Mouse (Mus musculus) forebrain, embryonic 15.5 days (tissue): Measurements from ENCODE around the gene Sec14l1. TPM values are rescaled to one million over a fixed set of nuclear protein-coding genes. Genes with fewer than 3 reads are reported as not detected.
A peak's percentile ranks its signal among the peaks of the same experiment; 100 is the strongest.

Experiments used
- ATAC-seq: fragments of 200-750 bp; cut with Nextera tagmentation; replicated peaks from 2 replicates; pipeline ENCODE4 v1.8.0; 2017; ENCODE audit warnings: mild to moderate bottlenecking, moderate TSS enrichment, moderate library complexity
- H3K27ac ChIP-seq: fragments of 300-500 bp; sonication (generic); replicated peaks from 2 replicates; pipeline ENCODE4 v1.5.1; 2015; ENCODE audit warnings: mild to moderate bottlenecking, inconsistent platforms
- H3K27me3 ChIP-seq: fragments of 300-500 bp; sonication (generic); 2 replicates; pipeline ENCODE4 v1.6.1; 2015; ENCODE audit warnings: inconsistent platforms
- H3K36me3 ChIP-seq: fragments of 300-500 bp; sonication (generic); 2 replicates; pipeline ENCODE4 v1.6.1; 2015; ENCODE audit warnings: mild to moderate bottlenecking, inconsistent platforms
- H3K4me1 ChIP-seq: fragments of 300-500 bp; sonication (generic); 2 replicates; pipeline ENCODE4 v1.6.1; 2015; ENCODE audit warnings: inconsistent platforms
- H3K4me2 ChIP-seq: fragments of 300-500 bp; sonication (generic); replicated peaks from 2 replicates; pipeline ENCODE4 v1.6.1; 2015; ENCODE audit warnings: mild to moderate bottlenecking, inconsistent platforms
- H3K4me3 ChIP-seq: fragments of 300-500 bp; sonication (generic); 2 replicates; pipeline ENCODE4 v1.5.1; 2015; ENCODE audit warnings: mild to moderate bottlenecking, inconsistent platforms
- H3K9ac ChIP-seq: fragments of 300-500 bp; sonication (generic); replicated peaks from 2 replicates; pipeline ENCODE4 v1.6.1; 2015; ENCODE audit warnings: mild to moderate bottlenecking, inconsistent platforms
- H3K9me3 ChIP-seq: fragments of 300-500 bp; sonication (generic); 2 replicates; pipeline ENCODE4 v1.6.1; 2016; ENCODE audit warnings: inconsistent platforms
- WGBS: fragments of 180-500 bp; shearing (Covaris S2); methylation state at CpG from one replicate; pipeline ENCODE4 v1.1.7; 2015; ENCODE audit warnings: mixed read lengths; 5-methylcytosine and 5-hydroxymethylcytosine counted together
- polyA plus RNA-seq: library from polyadenylated mRNA; unstranded; fragments of >200 nt; fragmentation: Nextera tagmentation; extraction: Ambion mirVana; gene quantifications from 2 replicates; pipeline ENCODE4 v1.2.1, GENCODE M21; 2015

Sec14l1 gene
- polyA plus RNA-seq, 1 experiment from 2014 or later: 76.8 TPM

DNA sequence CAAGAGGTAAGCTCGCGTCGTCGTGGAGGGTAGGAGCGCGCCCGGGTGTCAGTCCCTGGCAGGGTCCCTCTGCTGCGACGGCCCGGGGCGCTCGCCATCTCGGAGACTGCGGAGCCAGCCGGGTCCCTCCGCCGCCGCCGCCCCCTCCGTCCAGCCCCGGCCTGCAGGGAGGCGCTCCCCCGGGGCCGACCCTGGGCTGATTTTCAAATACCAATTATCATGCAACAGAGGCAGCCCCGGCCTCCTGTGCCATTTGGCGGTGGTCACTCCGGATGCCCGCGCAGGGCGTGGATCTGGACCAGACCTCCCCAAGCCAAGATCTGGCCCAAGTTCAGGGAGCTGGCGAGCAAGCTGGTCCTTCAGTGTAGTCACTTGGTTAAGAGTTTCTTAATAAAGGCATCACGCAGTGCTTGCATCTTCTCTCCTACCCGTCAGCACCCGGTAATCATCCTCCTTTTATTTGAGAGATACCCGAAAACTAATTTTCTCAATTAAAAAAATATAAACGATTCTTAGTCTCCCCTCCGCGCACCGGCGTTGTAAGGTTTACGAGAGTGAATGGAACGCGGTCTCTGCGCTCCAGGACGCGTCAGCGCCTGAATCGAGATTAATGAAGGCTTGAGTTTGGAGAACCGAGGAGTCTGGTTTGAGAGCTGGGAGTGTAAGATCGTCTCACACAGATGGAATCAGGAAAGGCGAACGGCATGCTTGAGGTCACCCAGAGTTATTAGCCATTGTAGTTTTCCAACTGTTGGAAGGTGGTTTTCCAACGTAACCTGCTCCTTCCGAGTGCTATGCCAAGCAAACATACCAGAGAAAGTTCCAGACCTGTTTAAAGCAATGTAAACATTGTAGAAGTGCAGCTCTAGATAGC, 615 bp downstream of the Sec14l1 start:
- Histone ChIP-seq H3K27ac (peak overlapping the region; percentile 98), H3K36me3 (0 out of 2 replicates have a peak, but pooled peaks cover 5% of the 10 kb centered on the region), H3K4me2 (peak overlapping the region; percentile 67), H3K27me3 (no peaks in the 10 kb centered on the region), H3K4me1 (peaks cover 54% of the 10 kb centered on the region), H3K9me3 (no peaks in the 10 kb centered on the region), H3K4me3 (peak overlapping the region; percentile 80), H3K9ac (peak overlapping the region; percentile 81)
- peak; percentile 78 for ATAC-seq
- under 1% methylated on average over 54 of the region's 54 CpGs for WGBS

DNA sequence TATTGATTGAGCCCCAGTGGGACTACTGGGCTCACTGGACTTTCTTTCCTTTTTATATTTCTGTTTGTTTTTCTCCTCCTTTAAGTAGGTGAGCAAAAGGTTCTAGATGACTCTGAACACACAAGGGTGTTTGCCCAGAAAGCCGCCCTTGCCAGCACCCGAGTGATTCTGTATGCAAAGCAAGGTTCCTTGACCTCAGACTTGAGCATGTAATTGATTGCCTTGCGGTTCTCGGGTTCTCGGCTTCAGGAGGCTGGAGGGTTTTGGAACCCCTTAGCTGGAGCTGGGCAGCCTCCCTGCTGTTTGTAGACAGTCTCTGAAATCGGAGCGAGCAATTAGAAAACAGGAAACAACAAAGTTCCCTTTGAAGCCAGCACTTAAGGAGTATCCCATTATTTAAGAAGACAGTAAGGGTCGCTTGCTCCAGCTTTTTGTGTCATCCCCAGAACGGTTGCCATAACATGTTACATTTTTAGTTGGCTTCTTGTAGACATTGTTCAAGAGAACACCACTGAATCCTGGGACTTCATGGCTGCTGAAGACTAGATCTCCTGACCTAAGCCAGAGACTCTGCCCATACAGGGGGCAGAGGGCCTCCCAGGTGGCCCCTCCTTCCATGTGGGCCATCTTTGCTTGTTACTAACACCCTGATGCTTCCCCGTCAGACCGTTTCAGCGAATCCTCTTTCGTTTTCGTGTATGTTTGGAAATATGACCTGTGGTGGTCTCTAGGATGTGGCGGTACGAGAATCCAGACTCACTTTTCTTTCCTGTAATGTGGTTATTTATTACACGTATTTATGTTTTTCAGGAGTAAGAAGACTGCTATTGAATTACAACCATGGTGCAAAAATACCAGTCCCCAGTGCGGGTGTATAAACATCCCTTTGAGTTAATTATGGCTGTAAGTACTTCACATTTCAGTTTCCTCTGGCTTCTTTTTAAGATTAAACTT, 1.7 kb downstream of the Sec14l1 start:
- 0 out of 2 replicates have a peak, but pooled peaks cover 5% of the 10 kb centered on the region for H3K36me3 ChIP-seq
- WGBS: 47% methylated on average over 18 of the region's 18 CpGs
- peak overlapping the region; percentile 38; the same call in 1 of the 2 replicates for H3K27ac ChIP-seq
- peak overlapping the region; percentile 80 for H3K4me3 ChIP-seq
- H3K4me1 ChIP-seq: peaks cover 65% of the 10 kb centered on the region
- no peaks in the 10 kb centered on the region for H3K27me3 ChIP-seq
- peak overlapping the region; percentile 81 for H3K9ac ChIP-seq
- peak overlapping the region; percentile 67 for H3K4me2 ChIP-seq
- H3K9me3 ChIP-seq: no peaks in the 10 kb centered on the region
- no peak for ATAC-seq

DNA sequence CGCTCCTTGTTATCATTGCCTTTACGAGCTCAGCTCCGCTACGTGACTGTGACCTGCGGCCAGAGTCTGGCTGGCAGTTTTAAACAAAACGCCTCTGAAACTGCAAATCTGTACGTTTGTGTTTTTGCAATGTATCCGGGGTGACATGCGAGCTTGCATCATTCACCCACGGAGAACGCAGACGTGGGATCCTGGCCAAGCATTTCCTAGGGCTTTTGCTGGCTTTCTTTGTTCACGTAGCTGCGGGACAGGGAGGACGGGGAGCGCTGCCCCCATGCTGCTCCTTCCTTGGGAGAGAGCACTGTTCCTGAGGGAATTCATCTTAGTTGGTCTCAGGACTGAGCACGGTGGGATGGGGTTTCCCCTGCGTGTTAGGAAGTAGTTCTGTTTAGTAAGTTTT, 2.4 kb downstream of the Sec14l1 start:
- ATAC-seq: no peak
- H3K9me3 ChIP-seq: no peaks in the 10 kb centered on the region
- WGBS: 36% methylated on average over 18 of the region's 18 CpGs
- peaks cover 69% of the 10 kb centered on the region for H3K4me1 ChIP-seq
- H3K27ac ChIP-seq: peak overlapping the region; percentile 38; the same call in 1 of the 2 replicates
- H3K4me2 ChIP-seq: peak overlapping the region; percentile 67
- H3K9ac ChIP-seq: peak overlapping the region; percentile 29
- H3K27me3 ChIP-seq: no peaks in the 10 kb centered on the region
- 0 out of 2 replicates have a peak, but pooled peaks cover 5% of the 10 kb centered on the region for H3K36me3 ChIP-seq
- H3K4me3 ChIP-seq: peak overlapping the region; percentile 80

DNA sequence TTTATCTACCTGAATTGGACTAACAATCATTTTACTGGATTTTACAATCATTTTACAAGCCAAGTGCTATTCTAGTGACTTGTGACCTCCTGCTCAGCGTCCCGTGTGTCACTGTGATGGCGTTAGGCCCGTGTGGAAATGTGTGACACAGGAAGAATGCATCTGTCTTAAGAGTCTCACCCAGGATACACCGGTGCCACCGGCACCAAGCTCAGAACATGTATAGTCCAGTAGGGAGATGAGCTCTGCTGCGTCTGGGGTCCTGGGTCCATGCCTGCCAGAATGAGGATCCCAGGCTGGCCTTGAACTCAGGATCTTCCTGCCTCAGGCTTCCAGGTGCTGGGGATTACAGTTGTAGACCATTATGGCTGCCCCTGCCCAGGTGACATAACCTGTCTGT, 2.8 kb downstream of the Sec14l1 start:
- no peak overlapping the region for H3K9ac ChIP-seq
- 0 out of 2 replicates have a peak, but pooled peaks cover 5% of the 10 kb centered on the region for H3K36me3 ChIP-seq
- no peaks in the 10 kb centered on the region for H3K27me3 ChIP-seq
- H3K4me1 ChIP-seq: peaks cover 69% of the 10 kb centered on the region
- H3K27ac ChIP-seq: no peak overlapping the region
- no peak overlapping the region for H3K4me3 ChIP-seq
- no peaks in the 10 kb centered on the region for H3K9me3 ChIP-seq
- peak overlapping the region; percentile 67; the same call in 1 of the 2 replicates for H3K4me2 ChIP-seq
- no peak for ATAC-seq
- 91% methylated on average over 7 of the region's 7 CpGs for WGBS

DNA sequence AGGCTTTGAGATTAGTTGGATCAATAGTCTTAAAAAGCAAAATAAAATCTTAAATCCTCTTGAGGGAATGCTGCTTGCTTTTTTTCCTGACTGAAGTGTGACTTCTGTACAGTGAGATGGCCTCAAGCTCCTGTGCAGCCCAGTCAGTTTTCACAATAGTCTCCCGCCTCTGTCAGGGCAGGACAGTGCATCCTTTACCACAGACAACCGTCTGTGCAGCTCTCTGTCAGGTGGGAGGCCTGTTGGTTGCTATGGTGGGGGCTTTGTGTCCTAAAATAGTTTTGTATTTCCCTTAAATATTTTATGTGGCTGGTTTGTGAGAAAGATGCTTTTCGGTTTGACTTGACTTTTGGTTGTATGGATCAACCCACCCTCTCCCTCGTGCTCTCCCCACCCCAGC, 3.3 kb downstream of the Sec14l1 start:
- Histone ChIP-seq H3K27me3 (no peaks in the 10 kb centered on the region), H3K9me3 (no peaks in the 10 kb centered on the region), H3K4me3 (no peak overlapping the region), H3K36me3 (0 out of 2 replicates have a peak, but pooled peaks cover 5% of the 10 kb centered on the region), H3K27ac (no peak overlapping the region; the same call in 1 of the 2 replicates), H3K9ac (peak overlapping the region; percentile 18; the same call in 1 of the 2 replicates), H3K4me1 (peaks cover 70% of the 10 kb centered on the region), H3K4me2 (no peak overlapping the region)
- 65% methylated on average over 4 of the region's 4 CpGs for WGBS
- ATAC-seq: no peak

DNA sequence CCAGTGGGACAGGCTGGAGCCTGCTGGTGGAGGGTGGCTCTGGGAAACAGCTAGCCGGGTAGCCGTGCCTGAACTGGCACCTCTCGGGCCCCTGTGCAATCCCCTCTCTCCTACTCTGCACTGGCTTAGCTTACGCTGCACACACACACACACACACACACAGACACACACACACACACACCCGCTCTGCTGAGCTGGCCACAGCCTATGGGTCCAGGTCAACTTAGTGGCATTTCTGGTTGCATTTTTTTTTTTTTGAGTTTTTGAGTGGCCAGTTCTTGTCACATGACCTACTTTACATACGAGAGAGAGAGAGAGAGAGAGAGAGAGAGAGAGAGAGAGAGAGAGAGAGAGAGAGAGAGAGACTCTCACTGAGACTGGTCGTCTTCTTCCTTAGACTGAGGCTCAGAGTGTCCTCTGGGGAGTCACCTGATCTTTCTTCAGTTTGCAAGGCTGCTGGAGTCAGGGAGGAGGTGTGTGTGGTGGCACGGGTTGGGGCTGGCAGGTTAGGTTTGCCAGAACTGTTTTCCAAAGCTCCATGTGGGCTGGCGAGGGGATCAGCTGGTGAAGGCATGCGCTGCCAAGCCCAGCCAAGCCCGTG, 3.9 kb downstream of the Sec14l1 start:
- WGBS: 38% methylated on average over 11 of the region's 11 CpGs
- ATAC-seq: no peak
- H3K27me3 ChIP-seq: no peaks in the 10 kb centered on the region
- H3K4me1 ChIP-seq: peaks cover 75% of the 10 kb centered on the region
- peak overlapping the region; percentile 18; the same call in 1 of the 2 replicates for H3K9ac ChIP-seq
- 0 out of 2 replicates have a peak, but pooled peaks cover 5% of the 10 kb centered on the region for H3K36me3 ChIP-seq
- no peak overlapping the region; the same call in 1 of the 2 replicates for H3K27ac ChIP-seq
- H3K9me3 ChIP-seq: no peaks in the 10 kb centered on the region
- H3K4me2 ChIP-seq: no peak overlapping the region
- H3K4me3 ChIP-seq: no peak overlapping the region

DNA sequence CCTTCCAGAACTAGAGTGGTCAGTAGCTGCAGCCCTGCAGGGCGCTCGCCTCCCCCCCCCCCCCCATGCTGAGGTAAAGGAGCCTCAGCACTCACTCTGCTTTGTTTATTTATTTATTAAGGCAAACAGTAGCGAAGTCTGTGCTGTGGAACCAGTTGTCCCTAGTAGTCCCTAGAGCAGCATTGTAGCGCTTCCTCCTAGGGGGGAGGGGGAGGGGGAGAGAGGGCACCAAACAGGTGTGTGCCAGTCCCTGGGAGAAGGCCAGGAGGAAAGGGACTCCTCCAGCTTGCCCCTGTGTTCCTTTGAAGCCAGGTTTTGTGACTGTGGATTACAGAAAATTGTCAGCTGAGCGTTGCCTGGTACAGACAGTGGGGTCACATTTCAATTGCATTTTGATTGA, 4.8 kb downstream of the Sec14l1 start:
- Histone ChIP-seq H3K4me2 (no peak overlapping the region), H3K4me1 (peaks cover 78% of the 10 kb centered on the region), H3K36me3 (0 out of 2 replicates have a peak, but pooled peaks cover 5% of the 10 kb centered on the region)

DNA sequence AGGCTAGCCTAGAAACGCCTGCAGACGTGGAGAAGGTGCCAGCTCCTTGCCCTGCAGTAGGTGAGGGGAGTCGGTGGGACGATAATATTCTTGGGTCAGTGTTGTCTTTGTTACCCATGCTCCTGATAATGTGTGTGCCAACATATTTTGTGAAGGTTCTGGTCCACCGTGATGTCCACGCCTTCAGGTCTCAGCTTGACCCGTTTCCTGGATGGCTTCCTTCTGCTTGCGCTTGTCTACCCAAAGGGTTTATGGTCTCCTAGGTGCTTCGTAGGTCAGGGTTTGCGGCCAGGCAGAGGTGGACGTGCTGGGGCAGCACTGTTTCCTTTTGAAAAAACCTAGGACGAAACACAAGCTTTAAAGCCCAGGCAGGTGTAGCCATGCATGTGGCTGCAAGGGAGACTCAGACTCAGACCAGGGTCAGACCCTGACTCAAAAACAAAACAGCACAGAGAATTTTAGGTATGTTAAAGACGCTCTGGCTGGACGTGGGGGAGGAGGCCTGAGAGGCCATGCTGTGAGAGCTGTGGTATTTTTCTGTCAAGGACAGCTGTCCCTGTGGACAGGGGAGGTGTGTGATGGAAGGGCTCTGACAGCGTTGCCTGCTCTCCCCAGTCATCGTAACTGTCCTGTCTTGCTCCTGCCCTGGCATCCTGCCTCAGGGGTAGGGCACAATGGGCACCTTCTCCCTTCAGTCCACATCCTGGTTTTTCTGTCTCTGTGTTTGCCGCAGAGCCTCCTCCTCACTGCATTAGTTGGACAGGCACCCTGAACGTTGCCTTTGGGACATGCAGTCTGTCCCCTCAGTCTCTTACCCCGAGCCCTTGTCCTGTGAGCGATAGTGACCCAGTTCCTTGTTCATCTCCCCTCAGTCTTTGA, 5.6 kb downstream of the Sec14l1 start:
- Histone ChIP-seq H3K4me3 (no peak overlapping the region), H3K9ac (peak overlapping the region; percentile 23; the same call in 1 of the 2 replicates), H3K4me1 (peaks cover 82% of the 10 kb centered on the region), H3K36me3 (0 out of 2 replicates have a peak, but pooled peaks cover 5% of the 10 kb centered on the region), H3K9me3 (no peaks in the 10 kb centered on the region), H3K27me3 (no peaks in the 10 kb centered on the region), H3K27ac (peak overlapping the region; percentile 9; the same call in 1 of the 2 replicates), H3K4me2 (no peak overlapping the region; the same call in 1 of the 2 replicates)
- WGBS: 60% methylated on average over 20 of the region's 20 CpGs
- ATAC-seq: no peak

More for the DNA sequence above, 4.8 kb downstream of the Sec14l1 start:
- Histone ChIP-seq H3K4me3 (no peak overlapping the region), H3K27ac (no peak overlapping the region), H3K9me3 (no peaks in the 10 kb centered on the region), H3K9ac (no peak overlapping the region), H3K27me3 (no peaks in the 10 kb centered on the region)
- 69% methylated on average over 4 of the region's 5 CpGs for WGBS
- no peak for ATAC-seq

DNA sequence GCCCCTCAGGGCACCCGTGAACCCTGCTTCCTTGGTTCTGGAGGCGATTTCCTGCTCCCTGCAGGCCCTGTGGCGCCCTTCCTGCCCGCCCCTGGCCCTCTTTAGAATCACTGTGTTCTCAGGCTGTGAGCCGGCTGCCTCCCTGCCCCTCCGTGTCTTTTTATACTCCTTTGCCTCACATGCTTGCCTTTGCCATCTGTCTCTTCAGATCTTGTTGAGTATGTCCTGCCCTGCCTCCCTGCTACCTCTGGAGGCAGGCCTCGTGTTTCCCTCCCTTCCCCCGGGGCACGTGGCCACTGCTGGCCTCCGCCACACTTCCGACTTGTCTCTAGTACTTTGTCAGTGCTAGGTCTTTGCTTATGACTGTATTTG, 6.2 kb downstream of the Sec14l1 start:
- no peak for ATAC-seq
- H3K27me3 ChIP-seq: no peaks in the 10 kb centered on the region
- H3K9ac ChIP-seq: peak overlapping the region; percentile 23; the same call in 1 of the 2 replicates
- no peaks in the 10 kb centered on the region for H3K9me3 ChIP-seq
- 0 out of 2 replicates have a peak, but pooled peaks cover 5% of the 10 kb centered on the region for H3K36me3 ChIP-seq
- H3K4me2 ChIP-seq: no peak overlapping the region; the same call in 1 of the 2 replicates
- no peak overlapping the region for H3K4me3 ChIP-seq
- 49% methylated on average over 11 of the region's 11 CpGs for WGBS
- peak overlapping the region; percentile 9; the same call in 1 of the 2 replicates for H3K27ac ChIP-seq
- peaks cover 78% of the 10 kb centered on the region for H3K4me1 ChIP-seq

DNA sequence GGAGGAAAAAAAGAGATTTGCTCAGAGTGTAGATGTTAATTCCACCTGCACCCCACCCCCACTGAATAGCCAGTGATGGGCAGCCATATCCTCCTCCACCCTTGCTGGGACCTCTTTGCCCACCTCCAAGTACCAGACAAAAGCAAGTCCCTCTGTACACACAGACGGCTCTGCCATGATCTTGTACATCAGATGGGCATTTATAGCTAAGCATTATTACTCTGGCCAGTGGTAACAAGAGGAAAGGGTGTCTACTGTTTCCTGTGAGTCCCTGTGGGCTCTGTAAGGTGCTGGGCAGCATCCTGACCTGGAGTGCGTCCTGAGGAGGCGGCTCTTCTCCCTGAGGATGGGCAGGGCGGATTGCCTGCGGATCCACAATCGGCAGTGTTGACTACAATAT, 7.0 kb downstream of the Sec14l1 start:
- H3K4me3 ChIP-seq: no peak overlapping the region
- no peak overlapping the region for H3K27ac ChIP-seq
- H3K36me3 ChIP-seq: 0 out of 2 replicates have a peak, but pooled peaks cover 5% of the 10 kb centered on the region
- H3K4me1 ChIP-seq: peaks cover 70% of the 10 kb centered on the region
- no peaks in the 10 kb centered on the region for H3K9me3 ChIP-seq
- no peak for ATAC-seq
- WGBS: 85% methylated on average over 6 of the region's 6 CpGs
- no peak overlapping the region for H3K9ac ChIP-seq
- no peaks in the 10 kb centered on the region for H3K27me3 ChIP-seq
- H3K4me2 ChIP-seq: no peak overlapping the region
